Mouse (Mus musculus) bone marrow macrophage, adult 2 months (primary cell): ENCODE results near the gene Tmem106c.

Source experiments
- CTCF ChIP-seq: IDR thresholded peaks from 2 replicates; pipeline ENCODE4 v1.5.1; 2012; ENCODE audit warnings: low read depth, mild to moderate bottlenecking, low read length, moderate library complexity
- POLR2A ChIP-seq: IDR thresholded peaks from 2 replicates; pipeline ENCODE4 v1.6.1; 2012; ENCODE audit warnings: mild to moderate bottlenecking, low read depth, low read length, borderline replicate concordance

DNA sequence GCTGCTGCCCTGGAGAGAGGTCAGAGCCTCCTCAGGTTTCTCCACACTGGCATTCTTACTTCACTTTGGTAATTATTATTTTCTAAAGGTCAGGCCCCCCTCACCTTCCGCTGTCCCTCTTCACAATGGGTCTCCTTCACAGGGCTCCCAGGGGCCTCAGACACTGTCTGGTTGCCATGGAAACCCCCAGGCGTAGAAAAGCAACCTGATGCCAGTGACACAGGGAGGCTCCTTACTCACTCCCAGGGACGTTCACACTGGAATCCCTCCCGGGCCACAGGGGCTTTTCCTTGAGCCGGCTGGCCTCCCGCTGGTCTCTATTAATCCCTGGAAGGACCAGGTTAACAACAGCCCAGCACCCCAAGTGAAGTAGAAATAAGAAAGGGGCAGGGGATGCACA lies 26.1 kb downstream of the Tmem106c start:
- no peak for TF ChIP-seq POLR2A
- no peak for TF ChIP-seq CTCF
